ENCODE assay signal across 9 mouse cellular contexts in genomic region chr4:109165521-109166173, GRCm38 (mm10). TPM values are rescaled to one million over a fixed set of nuclear protein-coding genes. Genes with fewer than 3 reads are reported as not detected.
DNase-seq lines count a peak whose midpoint lies in the region; ATAC-seq and TF ChIP-seq lines count a peak whose summit lies in the region.
"Had no signal": no experiment of that assay in that cellular context is flagged by ENCODE, and none has a peak within 500 bp of the region (broad histone marks: within the 10 kb centered on the region; RNA-seq: fewer than 3 reads in every experiment).

No protein-coding gene starts in this region.

- ATAC-seq in CD4-positive, CD25-positive, alpha-beta regulatory T cell, adult 4 months, result peak; percentile 81

- no peaks in the 10 kb centered on the region for H3K4me1 ChIP-seq in lung, adult 2 months (ENCODE audit: control insufficient read depth, insufficient read depth, low read length)

- peak; percentile 92 for DNase-seq in adrenal gland, postnatal 10 days
- peak; percentile 70 for DNase-seq in embryo, embryonic 9.5 days (ENCODE audit: extremely low spot score)
- peak; percentile 61 to 88 for DNase-seq in heart, adult 9 months (ENCODE audit: low spot score in 2 of 2)
- peak; percentile 43 for DNase-seq in large intestine, adult 2 months (ENCODE audit: low read depth, low spot score)
- peak; percentile 86 for DNase-seq in lung, adult 2 months
- peak; percentile 69 for DNase-seq in retina, adult 2 months (ENCODE audit: low read depth, low spot score)
- peak; percentile 87 for DNase-seq in thymus, postnatal 4 days

- no peak for TF ChIP-seq POLR2A in lung, adult 2 months (IDR thresholded peaks at IDR 0.05; ENCODE audit: borderline replicate concordance, extremely low read depth, low read depth, low read length)

- no peak overlapping the region for H3K4me3 ChIP-seq in lung, adult 2 months (replicated peaks; ENCODE audit: extremely low read depth, low read depth, low read length)
- H3K4me3 ChIP-seq: heart, embryonic 13.5 days had no signal

- TF ChIP-seq CTCF in lung, adult 2 months (IDR thresholded peaks at IDR 0.05; ENCODE audit: insufficient read depth, low read length), result peak; percentile 57

- 40% methylated on average over 12 of the region's 12 CpGs for WGBS in large intestine, adult 2 months
- WGBS in lung, adult 2 months, result 33% methylated on average over 12 of the region's 12 CpGs

RNA-seq across cellular contexts. Expression of gene Osbpl9, which starts 36.4 kb away (rescaled TPM):
- 100 to 1,000 TPM in 1 of 2 experiments, 10 to 100 TPM in 1; 99.7 to 109 TPM for polyA plus RNA-seq in CD4-positive, CD25-positive, alpha-beta regulatory T cell, adult 4 months (2017; shearing (Covaris generic))
- 100 to 1,000 TPM; 149 to 153 TPM for total RNA-seq in adrenal gland, postnatal 10 days (2021)
- polyA plus RNA-seq in large intestine, adult 2 months (2012; rRNA removed), result 40.6 and 54.2 TPM in 2 replicates
- polyA plus RNA-seq in lung, adult 2 months (2012; rRNA removed), result 117 and 167 TPM in 2 replicates
